Mouse (Mus musculus): ENCODE measurements around the gene Pip5kl1. TPM values are rescaled to one million over a fixed set of nuclear protein-coding genes. Genes with fewer than 3 reads are reported as not detected.

Gene Pip5kl1
- total RNA-seq, 2 experiments from 2014 or later = 0.31 to 0.73 TPM

- no peak for DNase-seq (ENCODE audit: low spot score in 2 of 2)
Observed at GRCm38 (mm10) chr2:32547964-32548739, 26.4 kb upstream of the Pip5kl1 start.

DNA sequence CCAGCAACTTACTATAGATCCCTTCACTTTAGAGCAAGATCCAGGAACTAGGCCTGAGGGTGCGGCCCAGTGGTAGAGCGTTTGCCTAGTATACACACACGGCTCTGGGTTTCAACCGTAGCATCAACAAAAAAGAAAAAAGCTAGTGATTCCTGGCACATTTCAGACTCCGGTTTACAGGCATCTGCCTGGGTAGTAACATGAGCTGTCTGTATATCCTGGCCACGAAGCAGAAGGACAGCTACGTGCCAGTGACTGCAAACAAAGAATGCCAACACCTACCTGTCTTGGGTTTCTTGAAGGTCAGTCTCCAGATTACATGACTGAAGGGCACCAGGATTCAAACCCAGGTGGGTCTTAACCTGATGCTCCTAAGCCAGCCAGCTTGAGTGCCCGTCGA, 25.4 kb upstream of the Pip5kl1 start:
- no peak for DNase-seq (ENCODE audit: low spot score in 2 of 2)

- no peak for DNase-seq (ENCODE audit: low spot score in 2 of 2)
Observed at GRCm38 (mm10) chr2:32549764-32550163, 24.8 kb upstream of the Pip5kl1 start.

DNA sequence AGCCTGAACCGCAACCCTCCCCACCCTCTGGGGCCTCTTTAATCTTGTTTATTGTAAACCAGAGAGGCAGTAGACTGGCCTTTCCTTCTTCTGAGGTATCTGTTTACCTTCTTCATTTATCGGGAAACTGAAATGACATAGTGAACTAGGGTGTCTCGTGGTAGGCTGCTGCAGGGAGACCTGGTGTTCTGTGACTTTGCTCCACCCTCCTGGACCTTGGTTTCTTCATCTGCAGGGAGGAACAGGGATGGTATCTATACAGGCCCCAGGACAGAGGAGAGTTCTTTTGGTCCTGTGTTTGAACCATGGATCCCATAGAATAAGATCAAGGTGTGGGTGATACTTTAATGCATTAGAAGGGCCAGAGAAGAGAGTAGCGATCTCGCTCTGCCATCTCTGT, 23.4 kb upstream of the Pip5kl1 start:
- DNase-seq (ENCODE audit: low spot score in 2 of 2) = no peak

DNA sequence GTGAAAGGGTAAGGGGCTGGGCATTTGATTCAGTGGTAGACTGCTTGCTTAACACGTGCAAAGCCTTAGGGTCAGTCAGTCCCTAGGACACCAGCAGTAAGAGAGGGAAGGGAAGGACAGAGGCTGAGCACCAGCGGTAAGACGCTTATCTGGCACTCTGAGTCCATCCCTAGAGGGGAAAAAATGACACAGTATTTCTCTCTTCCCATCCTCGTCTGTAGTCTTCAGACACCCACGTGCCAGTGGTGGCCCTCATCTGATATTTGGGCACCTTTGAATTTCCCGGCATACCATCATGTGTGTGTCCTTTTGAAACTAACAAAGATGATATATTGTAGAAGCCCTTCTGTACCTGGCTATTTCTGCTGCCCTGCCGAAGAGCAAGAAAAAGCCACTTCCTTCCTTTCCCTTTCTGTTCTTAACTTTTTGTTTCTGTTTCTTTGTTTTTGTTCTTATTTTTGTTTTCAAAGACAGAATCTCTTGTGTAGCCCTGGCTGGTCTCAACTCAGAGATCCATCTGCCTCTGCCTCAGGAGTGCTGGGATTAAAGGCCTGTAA, 20.9 kb upstream of the Pip5kl1 start:
- DNase-seq (ENCODE audit: low spot score in 2 of 2) = no peak

DNA sequence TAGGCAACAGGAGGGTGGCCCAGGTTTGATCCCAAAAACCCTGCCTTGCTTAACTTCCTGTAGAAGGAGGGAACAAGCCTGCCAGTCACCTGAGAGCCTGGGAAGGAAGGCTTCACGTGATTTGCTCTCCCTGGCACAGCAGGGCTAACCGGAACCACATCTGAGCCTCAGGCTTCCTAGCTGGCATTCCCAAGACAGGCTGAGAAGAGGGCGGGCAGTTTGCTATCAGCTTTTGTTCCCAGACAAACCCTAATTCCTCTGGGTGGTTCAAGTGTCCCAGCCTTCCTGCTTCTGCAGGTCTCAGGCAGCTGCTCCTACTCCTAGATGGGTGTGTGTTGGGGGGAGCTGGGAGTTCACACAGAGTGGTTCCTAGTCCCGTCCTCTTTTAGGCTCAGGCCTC, 19.1 kb upstream of the Pip5kl1 start:
- no peak for DNase-seq (ENCODE audit: low spot score in 2 of 2)

GRCm38 (mm10) chr2:32556019-32556418, 18.6 kb upstream of the Pip5kl1 start:
- DNase-seq (ENCODE audit: low spot score in 2 of 2) = no peak

- DNase-seq (ENCODE audit: low spot score in 2 of 2) = no peak
Observed at GRCm38 (mm10) chr2:32559570-32559969, 15.0 kb upstream of the Pip5kl1 start.

DNA sequence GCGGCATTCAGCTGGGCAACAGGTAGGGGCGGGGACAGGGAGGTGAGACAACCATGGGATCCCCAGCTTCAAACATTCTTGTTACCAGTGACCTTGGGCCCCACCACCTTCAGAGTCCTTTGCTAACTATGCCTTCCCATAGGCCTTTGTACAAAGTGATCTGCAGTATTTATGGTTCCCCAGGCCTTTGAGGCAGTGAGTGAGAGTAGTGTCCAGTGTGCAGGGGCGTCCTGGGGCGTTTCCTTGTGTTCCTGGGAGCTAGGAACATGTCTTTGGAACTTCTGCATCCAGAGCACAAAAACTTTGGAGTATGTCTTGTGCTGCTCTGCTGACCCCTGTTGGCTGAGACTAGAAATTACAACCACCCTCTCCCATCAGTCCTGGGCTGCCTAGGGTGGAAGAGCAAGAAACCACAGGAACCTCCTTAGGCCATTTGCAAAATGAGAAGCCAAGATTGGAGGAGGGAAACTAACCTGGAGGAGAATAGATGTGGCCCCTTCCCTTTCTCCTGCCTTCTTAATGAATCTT, 8.0 kb upstream of the Pip5kl1 start:
- peak in 1 of 2 experiments; percentile 51 for DNase-seq (ENCODE audit: low spot score in 2 of 2)

DNA sequence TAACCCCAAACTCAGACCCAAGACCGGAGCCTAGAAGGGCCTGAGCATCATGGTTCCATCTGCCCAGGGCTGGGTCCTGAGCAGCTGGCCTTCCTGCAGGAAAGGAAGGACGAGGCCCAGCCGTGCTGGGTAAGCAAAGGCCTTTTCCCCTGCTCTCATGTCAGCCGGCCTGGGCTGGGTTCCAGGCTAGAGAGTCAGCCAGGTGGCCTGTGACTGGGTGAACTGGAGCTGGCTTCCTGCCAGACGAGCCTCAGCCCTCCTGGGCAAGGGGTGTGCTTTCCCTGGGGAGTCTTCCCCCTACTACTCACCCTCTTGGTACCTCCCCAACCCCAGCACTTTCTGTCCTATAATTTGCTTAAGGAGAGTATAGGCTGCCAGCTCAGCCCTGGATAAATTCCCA, 6.4 kb upstream of the Pip5kl1 start:
- no peak for DNase-seq (ENCODE audit: low spot score in 2 of 2)

- no peak for DNase-seq (ENCODE audit: low spot score in 2 of 2)
Observed at GRCm38 (mm10) chr2:32568941-32569340, 5.7 kb upstream of the Pip5kl1 start.

DNA sequence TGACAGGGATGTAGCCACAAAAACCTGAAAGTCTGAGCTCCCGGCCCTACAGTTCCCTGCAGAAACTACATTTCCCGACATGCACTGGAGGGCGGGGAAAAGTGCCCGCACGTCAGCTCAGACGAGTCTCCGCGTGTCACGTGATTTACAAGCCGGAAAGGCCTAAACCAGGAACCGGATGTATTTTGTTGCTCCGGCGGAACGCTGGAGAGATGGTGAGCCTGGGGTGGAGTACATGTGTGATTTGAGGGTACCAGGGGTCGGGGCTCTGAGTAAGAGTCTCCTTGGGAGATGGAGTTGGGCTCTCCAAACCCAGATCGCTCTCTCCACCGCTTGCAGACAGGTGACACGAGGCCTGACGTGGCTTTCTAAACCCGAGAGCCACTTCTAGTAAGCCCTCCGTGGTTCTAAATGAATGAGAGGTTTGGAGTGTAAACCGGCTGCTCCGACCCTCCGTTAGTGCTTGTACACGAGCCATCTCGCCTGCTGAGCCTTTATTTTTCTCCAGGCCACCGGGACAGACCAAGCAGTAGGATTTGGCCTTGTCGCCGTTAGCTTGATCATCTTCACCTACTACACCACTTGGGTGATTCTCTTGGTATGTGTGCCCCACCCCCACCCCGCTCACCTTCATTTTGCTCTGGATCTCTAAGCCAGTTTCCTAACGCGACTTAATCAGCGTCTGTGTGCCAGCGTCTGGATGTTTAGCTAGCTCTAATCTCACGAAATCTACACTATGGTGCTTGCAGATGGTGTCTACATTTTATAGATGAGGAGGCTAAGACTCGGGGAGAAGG, 3.7 kb upstream of the Pip5kl1 start, which contains the start of gene Dpm2:
Gene Dpm2, plus strand, starts transcription at position 161 of the 797 bp plus-strand sequence.
- peak; percentile 54 to 72 for DNase-seq (ENCODE audit: low spot score in 2 of 2)

GRCm38 (mm10) chr2:32572196-32572595, 2.4 kb upstream of the Pip5kl1 start:
- DNase-seq (ENCODE audit: low spot score in 2 of 2) = no peak

DNA sequence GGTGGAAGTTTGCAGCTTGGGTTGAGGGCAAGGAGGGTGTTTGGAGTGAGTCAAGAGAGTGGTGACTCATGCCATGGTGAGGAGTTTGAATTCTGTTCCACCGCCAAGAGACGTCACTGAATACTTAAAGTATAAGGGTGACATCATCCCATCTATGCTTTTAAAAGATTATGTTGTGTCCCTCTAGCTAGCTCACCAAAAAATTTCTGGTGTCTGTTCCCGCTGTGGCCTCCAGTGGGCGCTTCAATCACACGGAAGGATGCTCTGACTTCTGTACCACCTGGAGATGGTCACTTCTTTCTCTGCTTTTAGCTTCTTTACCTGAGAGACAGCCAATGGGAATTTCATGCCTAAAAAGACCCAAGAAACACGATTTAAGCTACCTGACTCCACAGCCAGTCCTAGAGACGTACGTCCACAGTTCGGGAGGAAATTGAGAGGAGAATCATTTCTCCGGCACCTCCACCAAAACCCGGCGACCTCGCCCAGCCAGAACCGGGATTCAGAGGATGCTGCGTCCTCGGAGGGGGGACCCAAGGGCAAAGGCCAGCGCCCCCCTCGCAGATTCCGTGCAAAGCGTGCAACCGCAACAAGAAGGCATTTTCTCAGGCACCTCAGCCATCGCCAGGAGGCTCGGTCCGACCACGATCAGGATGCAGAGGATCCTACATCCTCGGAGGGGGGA, 446 bp downstream of the Pip5kl1 start:
- DNase-seq (ENCODE audit: low spot score in 2 of 2) = no peak

DNA sequence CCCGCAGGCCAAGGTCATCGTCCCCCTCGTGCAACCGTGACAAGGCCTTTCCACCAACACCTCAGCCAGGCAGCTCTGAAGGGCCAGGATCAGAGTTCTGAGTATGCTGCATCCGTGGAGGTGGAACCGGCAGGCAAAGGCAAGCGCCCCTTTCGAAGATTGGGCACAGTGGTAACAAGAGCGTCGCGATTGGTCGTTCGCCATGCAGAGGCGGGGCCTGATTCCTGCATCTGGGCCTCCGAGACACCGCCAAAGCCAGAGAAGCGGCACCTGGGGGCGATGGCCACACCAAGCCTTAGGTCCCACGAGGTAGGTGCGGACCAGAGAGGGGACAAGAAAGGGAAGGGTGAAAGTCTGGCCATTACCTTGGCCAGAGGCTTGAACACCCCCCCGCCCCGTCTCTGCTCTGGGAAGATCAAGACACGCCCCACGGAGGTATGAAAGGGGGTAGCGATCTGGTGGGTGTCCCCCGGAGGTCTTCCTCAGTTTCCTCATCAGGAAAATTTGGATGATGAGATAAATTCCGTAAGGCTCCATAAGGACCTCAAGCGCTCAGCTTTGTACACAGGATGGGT, 1.1 kb downstream of the Pip5kl1 start, which contains the start of gene 9430097D07Rik:
Gene 9430097D07Rik, minus strand, starts transcription at position 99 of the 575 bp plus-strand sequence.
- no peak for DNase-seq (ENCODE audit: low spot score in 2 of 2)

DNA sequence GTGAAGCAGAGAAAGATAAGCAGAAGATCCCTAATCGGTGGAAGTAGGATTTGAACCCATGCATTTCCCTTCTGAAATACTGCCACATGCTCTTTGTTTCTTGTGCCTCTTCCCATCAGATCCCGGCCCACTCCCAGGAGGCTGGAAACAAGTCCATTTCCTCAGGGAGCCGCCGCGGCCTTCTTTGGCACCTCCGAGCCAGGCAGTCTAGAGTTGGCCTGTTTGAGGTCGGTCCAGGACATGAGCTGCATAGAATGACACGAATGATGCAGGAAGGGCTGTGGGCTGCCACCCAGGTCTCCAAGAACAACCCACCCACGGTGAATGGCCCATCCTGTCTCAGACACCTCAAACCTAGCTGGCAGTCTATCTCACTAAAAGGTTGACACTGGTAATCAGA, 1.9 kb downstream of the Pip5kl1 start:
- no peak for DNase-seq (ENCODE audit: low spot score in 2 of 2)

DNA sequence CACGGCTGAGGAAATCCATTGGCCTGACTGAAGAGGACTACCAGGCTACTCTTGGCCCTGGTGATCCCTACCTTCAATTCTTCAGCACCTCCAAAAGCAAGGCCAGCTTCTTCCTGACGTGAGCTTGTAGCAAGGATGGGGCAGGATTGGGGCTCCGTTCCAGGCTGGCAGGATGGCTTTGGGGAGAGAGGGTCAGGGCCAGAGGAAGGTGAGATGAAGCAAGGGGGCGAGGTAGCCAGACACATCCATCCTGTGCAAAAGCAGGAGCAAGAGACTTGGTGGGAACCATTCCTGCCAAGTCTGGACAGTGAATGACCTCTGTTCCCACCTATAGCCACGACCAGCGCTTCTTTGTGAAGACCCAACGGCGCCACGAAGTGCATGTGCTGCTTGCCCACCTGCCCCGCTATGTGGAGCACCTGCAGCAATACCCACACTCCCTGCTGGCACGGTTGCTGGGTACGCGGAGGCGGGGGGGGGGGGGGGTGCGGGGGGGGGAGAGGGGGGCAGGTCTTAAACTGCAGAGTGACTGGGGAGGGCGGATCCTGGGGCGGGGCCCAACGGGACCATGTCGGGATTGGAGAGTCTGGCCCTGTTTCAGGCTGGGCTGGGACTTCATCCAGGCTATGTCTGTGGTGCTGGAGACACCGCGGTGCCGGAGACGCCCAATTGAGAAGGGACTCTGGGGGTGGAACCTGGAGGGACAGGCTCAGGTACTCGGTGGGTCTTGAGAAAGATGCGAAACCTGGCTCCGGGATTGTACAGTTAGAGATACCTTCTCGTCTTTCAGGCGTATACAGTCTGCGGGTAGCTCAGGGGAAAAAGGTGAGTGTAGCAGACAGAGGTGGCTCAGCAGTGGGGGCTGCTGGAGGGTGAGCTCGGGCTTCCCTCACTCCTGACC, 3.8 kb downstream of the Pip5kl1 start:
- DNase-seq (ENCODE audit: low spot score in 2 of 2) = no peak

- no peak for DNase-seq (ENCODE audit: low spot score in 2 of 2)
Observed at GRCm38 (mm10) chr2:32581450-32582095, 7.0 kb downstream of the Pip5kl1 start.

Data from adrenal gland, postnatal 4 days (tissue).